Mouse (Mus musculus) liver, embryonic 14.5 days (tissue): Measurements from ENCODE around the gene Slit2. TPM values are rescaled to one million over a fixed set of nuclear protein-coding genes. Genes with fewer than 3 reads are reported as not detected.

Experiments used
- ATAC-seq: fragments of 200-750 bp; cut with Nextera tagmentation; 2 replicates; pipeline ENCODE4 v1.8.0; 2017; ENCODE audit warnings: moderate number of reproducible peaks, mild to moderate bottlenecking, moderate library complexity; ENCODE audit not compliant: insufficient read depth
- DNase-seq, 3 experiments: peaks; one replicate each; pipeline ENCODE4 v3.0.0-alpha.2; 2012 to 2013; ENCODE audit warnings: low read depth in 3 of 3, low spot score in 3 of 3
- H3K27ac ChIP-seq: fragments of 300-500 bp; sonication (generic); 2 replicates; pipeline ENCODE4 v1.5.1; 2014; ENCODE audit warnings: moderate library complexity, mild to moderate bottlenecking, control low read depth, inconsistent platforms
- H3K27me3 ChIP-seq: fragments of 300-500 bp; sonication (generic); 2 replicates; pipeline ENCODE4 v1.6.1; 2014; ENCODE audit warnings: mild to moderate bottlenecking, low read length, moderate library complexity; ENCODE audit not compliant: control insufficient read depth, insufficient read depth
- H3K36me3 ChIP-seq: fragments of 300-500 bp; sonication (generic); replicated peaks from 2 replicates; pipeline ENCODE4 v1.6.1; 2014; ENCODE audit warnings: low read depth; ENCODE audit not compliant: control insufficient read depth, insufficient read depth
- H3K4me1 ChIP-seq, 2 experiments: fragments of 200-500 bp in 1 of 2; fragments of 300-500 bp in 1 of 2; sonication (generic) in 1 of 2; replicated peaks; 2 replicates each; pipeline ENCODE4 v1.6.1; 2012 to 2014; ENCODE audit warnings: antibody characterized with exemption in 1 of 2, inconsistent platforms in 1 of 2, low read length in 1 of 2; ENCODE audit not compliant: control insufficient read depth in 2 of 2, insufficient read depth in 2 of 2
- H3K4me2 ChIP-seq: fragments of 300-500 bp; sonication (generic); 2 replicates; pipeline ENCODE4 v1.6.1; 2014; ENCODE audit warnings: low read depth, mild to moderate bottlenecking, control low read depth, moderate library complexity
- H3K4me3 ChIP-seq, 2 experiments: fragments of 200-500 bp in 1 of 2; fragments of 300-500 bp in 1 of 2; sonication (generic) in 1 of 2; 2 replicates each; pipeline ENCODE4 v1.5.1; 2012 to 2014; ENCODE audit warnings: low read depth in 2 of 2, low read length in 2 of 2, mild to moderate bottlenecking in 2 of 2, control low read depth in 1 of 2, inconsistent platforms in 1 of 2, moderate library complexity in 1 of 2; ENCODE audit not compliant: insufficient read depth in 1 of 2
- H3K9ac ChIP-seq: fragments of 300-500 bp; sonication (generic); replicated peaks from 2 replicates; pipeline ENCODE4 v1.6.1; 2014; ENCODE audit warnings: mild to moderate bottlenecking, control low read depth, moderate library complexity
- H3K9me3 ChIP-seq: fragments of 300-500 bp; sonication (generic); 2 replicates; pipeline ENCODE4 v1.6.1; 2016; ENCODE audit warnings: low read length, mixed read lengths; ENCODE audit not compliant: control insufficient read depth
- CTCF ChIP-seq: IDR thresholded peaks from 2 replicates; pipeline ENCODE4 v1.5.1; 2016; ENCODE audit warnings: antibody characterized with exemption, low read depth, control low read depth
- EP300 ChIP-seq: IDR thresholded peaks from 2 replicates; pipeline ENCODE4 v1.6.1; 2016; ENCODE audit warnings: antibody characterized with exemption, low read depth
- WGBS: fragments of 180-500 bp; shearing (Covaris S2); extraction: QIAGEN DNeasy Blood & Tissue Kit; methylation state at CpG from one replicate; pipeline ENCODE4 v1.1.7; 2014; ENCODE audit not compliant: insufficient replicate concordance; 5-methylcytosine and 5-hydroxymethylcytosine counted together
- polyA plus RNA-seq, 2 experiments: library from polyadenylated mRNA; depleted of rRNA in 1 of 2; stranded (reverse) in 1 of 2; unstranded in 1 of 2; fragments of >200 nt; fragmentation: Nextera tagmentation in 1 of 2; extraction: Ambion mirVana in 1 of 2; gene quantifications; 2 replicates each; pipeline versions ENCODE4 v1.2.1 to v1.2.3; 2012 to 2014

Gene Slit2
- polyA plus RNA-seq, 2 experiments = 0.28 to 0.32 TPM

GRCm38 (mm10) chr5:48326221-48326620, 343.3 kb downstream of the Slit2 start:
- Histone ChIP-seq H3K27ac (no peak overlapping the region), H3K36me3 (no peaks in the 10 kb centered on the region), H3K9me3 (no peaks in the 10 kb centered on the region), H3K4me2 (no peak overlapping the region), H3K27me3 (no peaks in the 10 kb centered on the region), H3K9ac (no peak overlapping the region), H3K4me3 (no peak overlapping the region), H3K4me1 (no peaks in the 10 kb centered on the region)
- TF ChIP-seq EP300 (no peak), CTCF (no peak)
- DNase-seq (no peak), ATAC-seq (no peak)

- TF ChIP-seq CTCF = no peak
- no peak for TF ChIP-seq EP300
- Histone ChIP-seq H3K27me3 (no peaks in the 10 kb centered on the region), H3K9me3 (no peaks in the 10 kb centered on the region), H3K9ac (no peak within 1 kb of the TSS), H3K4me2 (no peak within 1 kb of the TSS), H3K36me3 (no peaks in the 10 kb centered on the region), H3K27ac (no peak within 1 kb of the TSS), H3K4me1 (no peaks in the 10 kb centered on the region; a peak in 1 of 4 replicates), H3K4me3 (no peak within 1 kb of the TSS)
- no peak for ATAC-seq
- WGBS = 76% methylated on average over 8 of the region's 8 CpGs
- DNase-seq = no peak
Measured at GRCm38 (mm10) chr5:48327652-48328051, 344.7 kb downstream of the Slit2 start, which contains the start of gene 5730480H06Rik. Gene 5730480H06Rik, plus strand, starts transcription at chr5:48327952.

- Histone ChIP-seq H3K9ac (no peak overlapping the region), H3K4me1 (no peaks in the 10 kb centered on the region; a peak in 1 of 4 replicates), H3K4me3 (no peak overlapping the region), H3K4me2 (no peak overlapping the region), H3K27ac (no peak overlapping the region), H3K27me3 (no peaks in the 10 kb centered on the region), H3K9me3 (no peaks in the 10 kb centered on the region), H3K36me3 (no peaks in the 10 kb centered on the region)
- TF ChIP-seq EP300 (no peak), CTCF (no peak)
- DNase-seq (no peak), ATAC-seq (no peak)
- 68% methylated on average over 2 of the region's 2 CpGs for WGBS
Measured at GRCm38 (mm10) chr5:48329751-48330150, 346.8 kb downstream of the Slit2 start.

GRCm38 (mm10) chr5:48330817-48331216, 347.9 kb downstream of the Slit2 start:
- Histone ChIP-seq H3K4me1 (no peaks in the 10 kb centered on the region; a peak in 1 of 4 replicates), H3K4me2 (no peak overlapping the region), H3K9me3 (no peaks in the 10 kb centered on the region), H3K27ac (no peak overlapping the region), H3K4me3 (no peak overlapping the region), H3K36me3 (no peaks in the 10 kb centered on the region), H3K27me3 (no peaks in the 10 kb centered on the region), H3K9ac (no peak overlapping the region)
- 25% methylated on average over 2 of the region's 2 CpGs for WGBS
- TF ChIP-seq EP300 = no peak
- no peak for TF ChIP-seq CTCF
- ATAC-seq = no peak
- no peak for DNase-seq

GRCm38 (mm10) chr5:48331441-48331840, 348.5 kb downstream of the Slit2 start:
- WGBS = 5% methylated on average over 5 of the region's 5 CpGs
- Histone ChIP-seq H3K27ac (no peak overlapping the region), H3K4me2 (no peak overlapping the region), H3K4me1 (no peaks in the 10 kb centered on the region; a peak in 1 of 4 replicates), H3K4me3 (no peak overlapping the region), H3K27me3 (no peaks in the 10 kb centered on the region), H3K9ac (no peak overlapping the region), H3K36me3 (no peaks in the 10 kb centered on the region), H3K9me3 (no peaks in the 10 kb centered on the region)
- TF ChIP-seq EP300 (no peak), CTCF (no peak)
- peak; percentile 31; the same call in 1 of the 2 replicates for ATAC-seq
- DNase-seq = peak in 2 of 3 experiments; percentile 7 to 20
